In the genomic region with DNA sequence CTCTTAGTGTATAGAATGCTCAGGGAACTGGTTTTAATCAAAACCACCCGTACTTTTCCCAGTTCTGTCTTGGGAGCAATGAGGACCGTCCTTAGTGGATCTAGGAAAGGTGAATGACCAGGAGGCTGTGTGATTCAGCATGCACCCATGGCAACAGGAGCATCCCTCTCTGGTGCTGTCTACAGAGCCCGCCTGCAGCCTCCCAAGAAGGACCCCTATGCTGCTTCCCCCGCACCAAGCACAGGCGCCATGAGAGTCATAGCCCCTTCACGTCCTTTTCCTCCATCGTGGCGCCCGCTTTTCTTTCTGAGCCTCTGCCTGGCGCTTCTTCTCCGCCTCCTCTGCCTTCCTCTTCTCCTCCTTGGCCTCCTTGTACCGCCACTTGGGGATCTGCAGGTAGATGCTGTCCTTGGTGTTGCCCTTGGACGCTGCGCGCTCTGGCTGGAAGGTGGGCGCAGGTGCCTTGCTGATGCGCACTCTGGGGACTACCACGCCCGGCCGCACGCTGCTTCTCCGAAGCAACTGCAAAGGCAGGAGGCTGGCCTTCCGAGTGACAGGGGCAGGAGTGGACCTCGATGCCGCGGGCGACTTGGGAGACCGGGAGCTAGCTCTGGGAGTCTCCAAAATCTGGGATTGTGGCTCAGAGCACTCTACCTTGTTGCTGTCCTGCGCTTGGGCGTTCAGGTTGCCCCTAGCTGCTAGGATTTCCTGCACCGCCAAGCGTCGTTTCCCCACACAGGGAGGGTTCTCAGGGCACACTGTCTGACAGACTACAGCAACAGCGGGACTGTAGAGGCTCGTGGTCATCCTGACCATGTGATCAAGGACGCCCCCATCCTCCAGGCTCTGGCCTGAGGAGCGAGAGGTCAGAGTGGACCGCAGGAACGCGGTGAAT, we compare ENCODE assay signal across 11 mouse cellular contexts.
A peak's percentile ranks its signal among the peaks of the same experiment; 100 is the strongest.
DNase-seq lines count a peak whose midpoint lies in the region; ATAC-seq and TF ChIP-seq lines count a peak whose summit lies in the region.
"Had no signal": no experiment of that assay in that cellular context is flagged by ENCODE, and none has a peak within 500 bp of the region (broad histone marks: within the 10 kb centered on the region; RNA-seq: fewer than 3 reads in every experiment).

No protein-coding gene starts in this region.

- no peak for TF ChIP-seq CTCF in kidney, postnatal 0 days (IDR thresholded peaks at IDR 0.05; ENCODE audit: low read depth)
- TF ChIP-seq CTCF in hindbrain, postnatal 0 days (IDR thresholded peaks at IDR 0.05; ENCODE audit: low read depth): peak; percentile 3; the same call in 1 of the 2 replicates
- no peak for TF ChIP-seq CTCF in layer of hippocampus, adult 2 months (conservative IDR thresholded peaks at IDR 0.05)

- DNase-seq in kidney, postnatal 0 days (ENCODE audit: low spot score): no peak
- DNase-seq in kidney, postnatal 14 days: no peak
- DNase-seq in hindbrain, postnatal 0 days (ENCODE audit: low spot score): no peak
- DNase-seq in retina, embryonic 14.5 days (ENCODE audit: low spot score): no peak
- DNase-seq in layer of hippocampus, adult 2 months (ENCODE audit: low spot score in 2 of 2): no peak
- no peak for DNase-seq in right cerebral cortex, postnatal 10 days (ENCODE audit: low spot score in 2 of 2)
- DNase-seq: kidney, adult 18-20 months had no signal

- peak overlapping the region; percentile 18; the same call in 1 of the 2 replicates for H3K4me3 ChIP-seq in kidney, postnatal 0 days (replicated peaks; ENCODE audit: low read depth, low read length)
- H3K4me3 ChIP-seq in embryonic facial prominence, embryonic 13.5 days: peak overlapping the region; percentile 32
- peak overlapping the region; percentile 40 for H3K4me3 ChIP-seq in hindbrain, postnatal 0 days (ENCODE audit: low read length)
- peak overlapping the region; percentile 32 for H3K4me3 ChIP-seq in neural tube, embryonic 14.5 days (ENCODE audit: low read depth, low read length)
- H3K4me3 ChIP-seq in layer of hippocampus, adult 2 months: no peak overlapping the region
- H3K4me3 ChIP-seq: liver, embryonic 15.5 days had no signal

- no peaks in the 10 kb centered on the region for H3K9me3 ChIP-seq in kidney, postnatal 0 days (replicated peaks; ENCODE audit: low read length)
- no peaks in the 10 kb centered on the region for H3K9me3 ChIP-seq in embryonic facial prominence, embryonic 13.5 days
- H3K9me3 ChIP-seq in hindbrain, postnatal 0 days (ENCODE audit: low read length): no peaks in the 10 kb centered on the region
- H3K9me3 ChIP-seq in neural tube, embryonic 14.5 days (ENCODE audit: control insufficient read depth, low read length): no peaks in the 10 kb centered on the region
- H3K9me3 ChIP-seq: G1E; liver, embryonic 15.5 days had no signal

- peak overlapping the region; percentile 11 for H3K4me2 ChIP-seq in kidney, postnatal 0 days (ENCODE audit: low read length)
- peak overlapping the region; percentile 56 for H3K4me2 ChIP-seq in embryonic facial prominence, embryonic 13.5 days
- H3K4me2 ChIP-seq in hindbrain, postnatal 0 days (ENCODE audit: low read depth, low read length): peak overlapping the region; percentile 69
- peak overlapping the region; percentile 64 for H3K4me2 ChIP-seq in neural tube, embryonic 14.5 days (ENCODE audit: low read depth, low read length)
- H3K4me2 ChIP-seq: liver, embryonic 15.5 days had no signal

- H3K27me3 ChIP-seq in kidney, postnatal 0 days (ENCODE audit: insufficient read depth, low read length): no peaks in the 10 kb centered on the region
- H3K27me3 ChIP-seq in embryonic facial prominence, embryonic 13.5 days: peaks cover 50% of the 10 kb centered on the region
- no peaks in the 10 kb centered on the region for H3K27me3 ChIP-seq in hindbrain, postnatal 0 days (ENCODE audit: insufficient read depth, low read length)
- 0 out of 2 replicates have a peak, but pooled peaks cover 5% of the 10 kb centered on the region for H3K27me3 ChIP-seq in neural tube, embryonic 14.5 days (ENCODE audit: control insufficient read depth, insufficient read depth, low read length)

- H3K27ac ChIP-seq in kidney, postnatal 0 days: no peak overlapping the region
- H3K27ac ChIP-seq in embryonic facial prominence, embryonic 13.5 days: no peak overlapping the region
- no peak overlapping the region for H3K27ac ChIP-seq in hindbrain, postnatal 0 days
- H3K27ac ChIP-seq in neural tube, embryonic 14.5 days (ENCODE audit: low read depth, low read length): no peak overlapping the region
- no peak overlapping the region for H3K27ac ChIP-seq in layer of hippocampus, adult 2 months
- H3K27ac ChIP-seq: liver, embryonic 15.5 days had no signal

- 0 out of 2 replicates have a peak, but pooled peaks have one; percentile 22 for ATAC-seq in kidney, postnatal 0 days (replicated peaks; ENCODE audit: low FRiP score, low read depth)
- no peak for ATAC-seq in embryonic facial prominence, embryonic 13.5 days (ENCODE audit: insufficient number of reproducible peaks, insufficient read depth, low FRiP score, low TSS enrichment, low read depth)
- ATAC-seq in hindbrain, postnatal 0 days: peak; percentile 48
- ATAC-seq in neural tube, embryonic 14.5 days (ENCODE audit: low read depth): peak; percentile 35; the same call in 1 of the 2 replicates

- WGBS in kidney, postnatal 0 days: 16% methylated on average over 40 of the region's 40 CpGs
- 9% methylated on average over 40 of the region's 40 CpGs for WGBS in embryonic facial prominence, embryonic 13.5 days
- 7% methylated on average over 40 of the region's 40 CpGs for WGBS in hindbrain, postnatal 0 days
- WGBS in neural tube, embryonic 14.5 days: 9% methylated on average over 40 of the region's 40 CpGs

- no peaks in the 10 kb centered on the region for H3K36me3 ChIP-seq in kidney, postnatal 0 days (ENCODE audit: insufficient read depth, low read length)
- H3K36me3 ChIP-seq in embryonic facial prominence, embryonic 13.5 days: no peaks in the 10 kb centered on the region
- H3K36me3 ChIP-seq in hindbrain, postnatal 0 days (ENCODE audit: insufficient read depth, low read length): no peaks in the 10 kb centered on the region
- no peaks in the 10 kb centered on the region for H3K36me3 ChIP-seq in neural tube, embryonic 14.5 days (ENCODE audit: control insufficient read depth, insufficient read depth, low read length)
- H3K36me3 ChIP-seq: G1E; liver, embryonic 15.5 days had no signal

- no peak overlapping the region for H3K9ac ChIP-seq in kidney, postnatal 0 days (ENCODE audit: low read depth, low read length)
- 0 out of 2 replicates have a peak overlapping the region, but pooled peaks have one; percentile 40 for H3K9ac ChIP-seq in embryonic facial prominence, embryonic 13.5 days
- peak overlapping the region; percentile 53 for H3K9ac ChIP-seq in hindbrain, postnatal 0 days (replicated peaks; ENCODE audit: low read length)
- peak overlapping the region; percentile 50 for H3K9ac ChIP-seq in neural tube, embryonic 14.5 days (replicated peaks; ENCODE audit: low read depth, low read length)
- H3K9ac ChIP-seq: liver, embryonic 15.5 days had no signal

- 0 out of 2 replicates have a peak, but pooled peaks cover 3% of the 10 kb centered on the region for H3K4me1 ChIP-seq in kidney, postnatal 0 days (replicated peaks; ENCODE audit: insufficient read depth, low read length)
- H3K4me1 ChIP-seq in embryonic facial prominence, embryonic 13.5 days: peaks cover 26% of the 10 kb centered on the region
- H3K4me1 ChIP-seq in hindbrain, postnatal 0 days (ENCODE audit: insufficient read depth, low read length): peaks cover 12% of the 10 kb centered on the region; the same call in 1 of the 2 replicates
- H3K4me1 ChIP-seq in neural tube, embryonic 14.5 days (ENCODE audit: control insufficient read depth, insufficient read depth, low read length): peaks cover 12% of the 10 kb centered on the region
- H3K4me1 ChIP-seq: liver, embryonic 15.5 days had no signal

Comparison
In these comparisons a context has a peak if more than half of its experiments do, and no peak if none do; other contexts are left out.
1. H3K4me2 ChIP-seq: peak in every context shown above with its lines; median percentile 69 in hindbrain, postnatal 0 days; 64 in neural tube, embryonic 14.5 days; 56 in embryonic facial prominence, embryonic 13.5 days; 11 in kidney, postnatal 0 days.